Mouse (Mus musculus) midbrain, postnatal 0 days (tissue): ENCODE results near the gene Pspc1. TPM values are rescaled to one million over a fixed set of nuclear protein-coding genes. Genes with fewer than 3 reads are reported as not detected.

Experiments
- ATAC-seq: fragments of 200-750 bp; cut with Nextera tagmentation; 2 replicates; pipeline ENCODE4 v1.8.0; 2017; ENCODE audit warnings: moderate number of reproducible peaks, mild to moderate bottlenecking, moderate TSS enrichment, moderate library complexity; ENCODE audit not compliant: low FRiP score
- DNase-seq: peaks from one replicate; pipeline ENCODE4 v3.0.0-alpha.2; 2015; ENCODE audit warnings: low spot score
- H3K27ac ChIP-seq: fragments of 300-500 bp; sonication (generic); 2 replicates; pipeline ENCODE4 v1.5.1; 2014; ENCODE audit warnings: low read depth, mild to moderate bottlenecking, low read length, mixed read lengths
- H3K27me3 ChIP-seq: fragments of 300-500 bp; sonication (generic); 2 replicates; pipeline ENCODE4 v1.6.1; 2014; ENCODE audit warnings: low read length, control low read depth, mixed read lengths; ENCODE audit not compliant: insufficient read depth
- H3K36me3 ChIP-seq: fragments of 300-500 bp; sonication (generic); 2 replicates; pipeline ENCODE4 v1.6.1; 2014; ENCODE audit warnings: low read length, control low read depth, mixed read lengths; ENCODE audit not compliant: insufficient read depth
- H3K4me1 ChIP-seq: fragments of 300-500 bp; sonication (generic); 2 replicates; pipeline ENCODE4 v1.6.1; 2014; ENCODE audit warnings: mild to moderate bottlenecking, control low read depth, antibody characterized with exemption, low read length, mixed read lengths; ENCODE audit not compliant: insufficient read depth
- H3K4me2 ChIP-seq: fragments of 300-500 bp; sonication (generic); 2 replicates; pipeline ENCODE4 v1.6.1; 2014; ENCODE audit warnings: low read depth, mild to moderate bottlenecking, low read length, mixed read lengths; ENCODE audit not compliant: poor library complexity, severe bottlenecking
- H3K4me3 ChIP-seq: fragments of 300-500 bp; sonication (generic); 2 replicates; pipeline ENCODE4 v1.5.1; 2014; ENCODE audit warnings: low read depth, mild to moderate bottlenecking, low read length, moderate library complexity
- H3K9ac ChIP-seq: fragments of 300-500 bp; sonication (generic); replicated peaks from 2 replicates; pipeline ENCODE4 v1.6.1; 2014; ENCODE audit warnings: mild to moderate bottlenecking, low read length, moderate library complexity, mixed read lengths; ENCODE audit not compliant: poor library complexity, severe bottlenecking
- H3K9me3 ChIP-seq: fragments of 300-500 bp; sonication (generic); 2 replicates; pipeline ENCODE4 v1.6.1; 2016; ENCODE audit warnings: low read length, control low read depth
- CTCF ChIP-seq: IDR thresholded peaks from 2 replicates; pipeline ENCODE4 v1.5.1; 2016; ENCODE audit warnings: antibody characterized with exemption, mild to moderate bottlenecking
- WGBS: fragments of 180-500 bp; shearing (Covaris S2); extraction: QIAGEN DNeasy Blood & Tissue Kit; methylation state at CpG from one replicate; pipeline ENCODE4 v1.1.7; 2014; 5-methylcytosine and 5-hydroxymethylcytosine counted together
- polyA plus RNA-seq: library from polyadenylated mRNA; unstranded; fragments of >200 nt; fragmentation: Nextera tagmentation; extraction: Ambion mirVana; gene quantifications from 2 replicates; pipeline ENCODE4 v1.2.1, GENCODE M21; 2015
- total RNA-seq: library from RNA; depleted of rRNA; stranded (reverse); fragments of >200 nt; gene quantifications from 2 replicates; pipeline ENCODE4 v1.2.3, GENCODE M21; 2014

The Pspc1 gene
- total and polyA plus RNA-seq, 2 experiments from 2014 or later = 35.0 to 49.6 TPM

GRCm38 (mm10) chr14:56726493-56726892 is 51.6 kb downstream of the Pspc1 start:
- H3K27me3 ChIP-seq = no peaks in the 10 kb centered on the region
- H3K36me3 ChIP-seq = 0 out of 2 replicates have a peak, but pooled peaks cover 3% of the 10 kb centered on the region
- WGBS = 80% methylated on average over 1 of the region's 1 CpGs
- ATAC-seq = no peak
- no peak for DNase-seq
- no peaks in the 10 kb centered on the region for H3K4me1 ChIP-seq
- no peak overlapping the region for H3K27ac ChIP-seq
- H3K4me2 ChIP-seq = no peak overlapping the region
- H3K9me3 ChIP-seq = no peaks in the 10 kb centered on the region
- TF ChIP-seq CTCF = no peak
- no peak overlapping the region for H3K9ac ChIP-seq
- no peak overlapping the region for H3K4me3 ChIP-seq

GRCm38 (mm10) chr14:56705687-56706086 is 72.4 kb downstream of the Pspc1 start:
- Histone ChIP-seq H3K9ac (no peak overlapping the region), H3K27ac (no peak overlapping the region), H3K4me1 (no peaks in the 10 kb centered on the region), H3K27me3 (no peaks in the 10 kb centered on the region), H3K4me2 (no peak overlapping the region), H3K36me3 (peaks cover 5% of the 10 kb centered on the region; the same call in 1 of the 2 replicates), H3K4me3 (no peak overlapping the region), H3K9me3 (no peaks in the 10 kb centered on the region)
- DNase-seq = no peak
- TF ChIP-seq CTCF = no peak
- 81% methylated on average over 4 of the region's 4 CpGs for WGBS
- no peak for ATAC-seq

GRCm38 (mm10) chr14:56702644-56703043 is 75.5 kb downstream of the Pspc1 start:
- WGBS = 92% methylated on average over 4 of the region's 4 CpGs
- no peaks in the 10 kb centered on the region for H3K27me3 ChIP-seq
- H3K4me1 ChIP-seq = no peaks in the 10 kb centered on the region
- H3K9me3 ChIP-seq = no peaks in the 10 kb centered on the region
- DNase-seq (no peak), ATAC-seq (no peak)
- H3K9ac ChIP-seq = no peak overlapping the region
- no peak for TF ChIP-seq CTCF
- no peak overlapping the region for H3K4me3 ChIP-seq
- H3K36me3 ChIP-seq = peaks cover 19% of the 10 kb centered on the region
- H3K27ac ChIP-seq = no peak overlapping the region
- no peak overlapping the region for H3K4me2 ChIP-seq

- Histone ChIP-seq H3K27ac (no peak overlapping the region), H3K9me3 (no peaks in the 10 kb centered on the region), H3K9ac (no peak overlapping the region), H3K4me2 (no peak overlapping the region), H3K27me3 (no peaks in the 10 kb centered on the region), H3K4me3 (no peak overlapping the region), H3K4me1 (no peaks in the 10 kb centered on the region), H3K36me3 (peaks cover 53% of the 10 kb centered on the region)
- no peak for TF ChIP-seq CTCF
- 93% methylated on average over 5 of the region's 5 CpGs for WGBS
- ATAC-seq (no peak), DNase-seq (no peak)
These were observed 80.3 kb downstream of the Pspc1 start for GRCm38 (mm10) chr14:56697836-56698235.

GRCm38 (mm10) chr14:56695495-56695894 is 82.6 kb downstream of the Pspc1 start:
- Histone ChIP-seq H3K4me3 (no peak overlapping the region), H3K4me2 (no peak overlapping the region), H3K9ac (no peak overlapping the region), H3K27me3 (no peaks in the 10 kb centered on the region), H3K9me3 (no peaks in the 10 kb centered on the region), H3K4me1 (no peaks in the 10 kb centered on the region), H3K36me3 (peaks cover 70% of the 10 kb centered on the region), H3K27ac (no peak overlapping the region)
- 86% methylated on average over 3 of the region's 3 CpGs for WGBS
- no peak for TF ChIP-seq CTCF
- ATAC-seq (no peak), DNase-seq (no peak)

GRCm38 (mm10) chr14:56689766-56690165 is 88.3 kb downstream of the Pspc1 start:
- Histone ChIP-seq H3K4me2 (no peak overlapping the region), H3K4me1 (no peaks in the 10 kb centered on the region), H3K9ac (no peak overlapping the region), H3K4me3 (no peak overlapping the region), H3K9me3 (no peaks in the 10 kb centered on the region), H3K27me3 (no peaks in the 10 kb centered on the region), H3K27ac (no peak overlapping the region), H3K36me3 (peaks cover 66% of the 10 kb centered on the region)
- DNase-seq (no peak), ATAC-seq (no peak)
- TF ChIP-seq CTCF = no peak
- WGBS = 62% methylated on average over 1 of the region's 1 CpGs
